Comparison of ENCODE assay signal across 9 mouse cellular contexts in the genomic region with DNA sequence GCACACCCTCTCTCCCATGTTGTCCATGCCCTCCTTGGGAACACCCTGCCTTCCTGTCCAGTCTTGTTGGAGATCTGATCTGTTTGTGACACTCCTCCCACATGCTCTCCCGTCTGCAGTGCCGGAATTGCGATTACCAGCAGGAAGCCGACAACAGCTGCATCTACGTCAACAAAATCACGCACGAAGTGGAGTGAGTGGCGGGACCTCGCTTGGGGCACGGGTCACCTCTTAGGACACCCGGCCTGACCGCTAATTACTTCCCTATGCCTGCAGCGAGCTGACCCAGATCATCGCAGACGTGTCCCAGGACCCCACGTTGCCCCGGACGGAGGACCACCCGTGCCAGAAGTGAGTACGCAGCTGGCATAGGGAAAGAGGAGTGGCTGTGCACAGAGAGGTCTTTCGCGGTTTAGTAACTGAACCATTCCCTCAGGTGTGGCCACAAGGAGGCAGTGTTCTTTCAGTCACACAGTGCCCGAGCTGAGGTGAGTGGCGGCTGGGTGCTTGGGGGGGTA. TPM values are rescaled to one million over a fixed set of nuclear protein-coding genes. Genes with fewer than 3 reads are reported as not detected.
DNase-seq lines count a peak whose midpoint lies in the region; ATAC-seq lines count a peak whose summit lies in the region.
"Had no signal": no experiment of that assay in that cellular context is flagged by ENCODE, and none has a peak within 500 bp of the region (broad histone marks: within the 10 kb centered on the region; RNA-seq: fewer than 3 reads in every experiment).

No protein-coding gene starts in this region.

- no peaks in the 10 kb centered on the region for H3K27me3 ChIP-seq in forebrain, embryonic 14.5 days (replicated peaks; ENCODE audit: control insufficient read depth, insufficient read depth, low read length)
- H3K27me3 ChIP-seq in hindbrain, embryonic 16.5 days (replicated peaks; ENCODE audit: control insufficient read depth, insufficient read depth, low read length) = no peaks in the 10 kb centered on the region
- H3K27me3 ChIP-seq in limb, embryonic 11.5 days (ENCODE audit: control insufficient read depth, insufficient read depth, low read length) = no peaks in the 10 kb centered on the region
- no peaks in the 10 kb centered on the region for H3K27me3 ChIP-seq in midbrain, embryonic 11.5 days (ENCODE audit: control insufficient read depth, insufficient read depth, low read length)
- H3K27me3 ChIP-seq: Patski had no signal

- H3K36me3 ChIP-seq in forebrain, embryonic 14.5 days (ENCODE audit: control insufficient read depth, insufficient read depth, low read length) = peaks cover 36% of the 10 kb centered on the region
- H3K36me3 ChIP-seq in hindbrain, embryonic 16.5 days (ENCODE audit: control insufficient read depth, insufficient read depth, low read length) = peaks cover 23% of the 10 kb centered on the region
- 0 out of 2 replicates have a peak, but pooled peaks cover 4% of the 10 kb centered on the region for H3K36me3 ChIP-seq in limb, embryonic 11.5 days (ENCODE audit: control insufficient read depth, insufficient read depth, low read length)
- peaks cover 3% of the 10 kb centered on the region; the same call in 1 of the 2 replicates for H3K36me3 ChIP-seq in midbrain, embryonic 11.5 days (ENCODE audit: control insufficient read depth, insufficient read depth, low read length)

- peak; percentile 46 to 51 for DNase-seq in frontal cortex, postnatal 10 days (ENCODE audit: low spot score in 2 of 2)
- no peak for DNase-seq in frontal cortex, postnatal 25 days (ENCODE audit: low spot score in 2 of 2)
- peak; percentile 66 to 69 for DNase-seq in cerebellum, adult 18-20 months
- DNase-seq in forebrain, embryonic 14.5 days (ENCODE audit: low spot score) = peak; percentile 51
- DNase-seq in limb, embryonic 11.5 days (ENCODE audit: low spot score) = peak; percentile 79
- peak; percentile 94 for DNase-seq in midbrain, embryonic 11.5 days (ENCODE audit: low spot score, missing footprints)
- DNase-seq in spleen, postnatal 10 days (ENCODE audit: low spot score in 2 of 2) = peak; percentile 59 to 80

- H3K4me2 ChIP-seq in forebrain, embryonic 14.5 days (ENCODE audit: low read length) = peak overlapping the region; percentile 75
- H3K4me2 ChIP-seq in hindbrain, embryonic 16.5 days (ENCODE audit: low read length) = peak overlapping the region; percentile 78
- H3K4me2 ChIP-seq in limb, embryonic 11.5 days (ENCODE audit: low read depth, severe bottlenecking) = peak overlapping the region; percentile 78
- peak overlapping the region; percentile 52 for H3K4me2 ChIP-seq in midbrain, embryonic 11.5 days

- H3K9ac ChIP-seq in forebrain, embryonic 14.5 days (ENCODE audit: low read length) = peak overlapping the region; percentile 74
- H3K9ac ChIP-seq in hindbrain, embryonic 16.5 days (ENCODE audit: low read depth, low read length) = peak overlapping the region; percentile 73
- H3K9ac ChIP-seq in limb, embryonic 11.5 days (ENCODE audit: low read length) = peak overlapping the region; percentile 70
- peak overlapping the region; percentile 69 for H3K9ac ChIP-seq in midbrain, embryonic 11.5 days (ENCODE audit: low read length)

- H3K4me1 ChIP-seq in forebrain, embryonic 14.5 days (ENCODE audit: control insufficient read depth, insufficient read depth, low read length) = peaks cover 12% of the 10 kb centered on the region
- H3K4me1 ChIP-seq in hindbrain, embryonic 16.5 days (ENCODE audit: control insufficient read depth, insufficient read depth, low read depth, low read length) = peaks cover 18% of the 10 kb centered on the region
- H3K4me1 ChIP-seq in limb, embryonic 11.5 days (ENCODE audit: control insufficient read depth, insufficient read depth, low read length) = peaks cover 5% of the 10 kb centered on the region
- peaks cover 10% of the 10 kb centered on the region for H3K4me1 ChIP-seq in midbrain, embryonic 11.5 days (ENCODE audit: control insufficient read depth, insufficient read depth, low read length)

- H3K27ac ChIP-seq in forebrain, embryonic 14.5 days (ENCODE audit: low read depth, low read length) = peak overlapping the region; percentile 96
- H3K27ac ChIP-seq in hindbrain, embryonic 16.5 days (ENCODE audit: low read depth, low read length) = peak overlapping the region; percentile 98
- peak overlapping the region; percentile 85 for H3K27ac ChIP-seq in limb, embryonic 11.5 days (replicated peaks; ENCODE audit: low read depth, low read length)
- peak overlapping the region; percentile 88 for H3K27ac ChIP-seq in midbrain, embryonic 11.5 days (ENCODE audit: low read depth, low read length)

- peak overlapping the region; percentile 69 for H3K4me3 ChIP-seq in forebrain, embryonic 14.5 days (ENCODE audit: low read depth, low read length)
- H3K4me3 ChIP-seq in hindbrain, embryonic 16.5 days (ENCODE audit: low read length) = peak overlapping the region; percentile 74
- peak overlapping the region; percentile 57 for H3K4me3 ChIP-seq in limb, embryonic 11.5 days (ENCODE audit: low read depth, low read length)
- H3K4me3 ChIP-seq in midbrain, embryonic 11.5 days (ENCODE audit: low read depth, low read length) = peak overlapping the region; percentile 72

- no peaks in the 10 kb centered on the region for H3K9me3 ChIP-seq in forebrain, embryonic 14.5 days (replicated peaks; ENCODE audit: control insufficient read depth, low read length)
- no peaks in the 10 kb centered on the region for H3K9me3 ChIP-seq in hindbrain, embryonic 16.5 days (ENCODE audit: control insufficient read depth, low read length)
- H3K9me3 ChIP-seq in limb, embryonic 11.5 days (ENCODE audit: control insufficient read depth, low read length) = no peaks in the 10 kb centered on the region
- no peaks in the 10 kb centered on the region for H3K9me3 ChIP-seq in midbrain, embryonic 11.5 days (ENCODE audit: control insufficient read depth, low read length)

- no peak for ATAC-seq in forebrain, embryonic 14.5 days
- peak; percentile 10; the same call in 1 of the 2 replicates for ATAC-seq in hindbrain, embryonic 16.5 days
- peak; percentile 14; the same call in 1 of the 2 replicates for ATAC-seq in limb, embryonic 11.5 days (ENCODE audit: insufficient number of reproducible peaks, low FRiP score, low TSS enrichment, low read depth)
- peak; percentile 25 for ATAC-seq in midbrain, embryonic 11.5 days (ENCODE audit: low FRiP score)

- WGBS in forebrain, embryonic 14.5 days = 8% methylated on average over 24 of the region's 24 CpGs
- WGBS in hindbrain, embryonic 16.5 days = 4% methylated on average over 24 of the region's 24 CpGs
- 4% methylated on average over 24 of the region's 24 CpGs for WGBS in limb, embryonic 11.5 days
- 7% methylated on average over 24 of the region's 24 CpGs for WGBS in midbrain, embryonic 11.5 days

RNA-seq across cellular contexts. Expression of a gene that starts 0.6 kb away (rescaled TPM):
- 376 and 384 TPM in 2 replicates for polyA plus RNA-seq in forebrain, embryonic 14.5 days (2014; fragmentation: Nextera tagmentation; extraction: Ambion mirVana)
- polyA plus RNA-seq in hindbrain, embryonic 16.5 days (2015; fragmentation: Nextera tagmentation; extraction: Ambion mirVana) = 465 and 500 TPM in 2 replicates
- polyA plus RNA-seq in limb, embryonic 11.5 days (2014; fragmentation: Nextera tagmentation; extraction: Ambion mirVana) = 232 and 241 TPM in 2 replicates
- polyA plus RNA-seq in midbrain, embryonic 11.5 days (2014; fragmentation: Nextera tagmentation; extraction: Ambion mirVana) = 255 and 260 TPM in 2 replicates

RNA-seq across cellular contexts. Expression of a gene that starts 0.9 kb away (rescaled TPM):
- 191 and 256 TPM in 2 replicates for polyA plus RNA-seq in forebrain, embryonic 14.5 days (2014; fragmentation: Nextera tagmentation; extraction: Ambion mirVana)
- 168 and 175 TPM in 2 replicates for polyA plus RNA-seq in hindbrain, embryonic 16.5 days (2015; fragmentation: Nextera tagmentation; extraction: Ambion mirVana)
- polyA plus RNA-seq in limb, embryonic 11.5 days (2014; fragmentation: Nextera tagmentation; extraction: Ambion mirVana) = 182 and 186 TPM in 2 replicates
- polyA plus RNA-seq in midbrain, embryonic 11.5 days (2014; fragmentation: Nextera tagmentation; extraction: Ambion mirVana) = 149 and 163 TPM in 2 replicates

RNA-seq across cellular contexts. Expression of a gene that starts 2.8 kb away (rescaled TPM):
- not detected in 2 replicates for polyA plus RNA-seq in forebrain, embryonic 14.5 days (2014; fragmentation: Nextera tagmentation; extraction: Ambion mirVana)
- polyA plus RNA-seq in hindbrain, embryonic 16.5 days (2015; fragmentation: Nextera tagmentation; extraction: Ambion mirVana) = not detected in 2 replicates
- polyA plus RNA-seq in limb, embryonic 11.5 days (2014; fragmentation: Nextera tagmentation; extraction: Ambion mirVana) = 0.27 TPM in 1 of 2 replicates, not detected in the other
- not detected in 2 replicates for polyA plus RNA-seq in midbrain, embryonic 11.5 days (2014; fragmentation: Nextera tagmentation; extraction: Ambion mirVana)
- polyA plus RNA-seq: Patski had no signal

RNA-seq across cellular contexts. Expression of a gene that starts 34.1 kb away (rescaled TPM):
- polyA plus RNA-seq in forebrain, embryonic 14.5 days (2014; fragmentation: Nextera tagmentation; extraction: Ambion mirVana) = 50.8 and 56.9 TPM in 2 replicates
- polyA plus RNA-seq in hindbrain, embryonic 16.5 days (2015; fragmentation: Nextera tagmentation; extraction: Ambion mirVana) = 86.0 and 94.7 TPM in 2 replicates
- 53.1 and 53.7 TPM in 2 replicates for polyA plus RNA-seq in limb, embryonic 11.5 days (2014; fragmentation: Nextera tagmentation; extraction: Ambion mirVana)
- 39.0 and 43.9 TPM in 2 replicates for polyA plus RNA-seq in midbrain, embryonic 11.5 days (2014; fragmentation: Nextera tagmentation; extraction: Ambion mirVana)

RNA-seq across cellular contexts. Expression of a gene that starts 47.2 kb away (rescaled TPM):
- polyA plus RNA-seq in forebrain, embryonic 14.5 days (2014; fragmentation: Nextera tagmentation; extraction: Ambion mirVana) = 0.27 and 0.32 TPM in 2 replicates
- 0.66 and 0.86 TPM in 2 replicates for polyA plus RNA-seq in hindbrain, embryonic 16.5 days (2015; fragmentation: Nextera tagmentation; extraction: Ambion mirVana)
- 0.16 and 0.19 TPM in 2 replicates for polyA plus RNA-seq in limb, embryonic 11.5 days (2014; fragmentation: Nextera tagmentation; extraction: Ambion mirVana)
- 0.19 and 0.28 TPM in 2 replicates for polyA plus RNA-seq in midbrain, embryonic 11.5 days (2014; fragmentation: Nextera tagmentation; extraction: Ambion mirVana)

Comparison
In these comparisons a context has a peak if more than half of its experiments do, and no peak if none do; other contexts are left out.
1. DNase-seq: peak in frontal cortex, postnatal 10 days (2 of 2), cerebellum, adult 18-20 months (2 of 2), forebrain, embryonic 14.5 days (single experiment), limb, embryonic 11.5 days (single experiment), midbrain, embryonic 11.5 days (single experiment) and spleen, postnatal 10 days (2 of 2); none in frontal cortex, postnatal 25 days (0 of 2).
2. Peak in every context shown above with its lines, with median percentiles within 50 percentile points of each other: H3K27ac ChIP-seq, H3K4me2 ChIP-seq, H3K4me3 ChIP-seq and H3K9ac ChIP-seq.